Mouse (Mus musculus) embryo, embryonic 10 days (tissue): Measurements from ENCODE around the gene Zfp507.

Source experiments
- DNase-seq: peaks from one replicate; pipeline ENCODE4 v3.0.0-alpha.2; 2015; ENCODE audit warnings: low spot score

Zfp507 gene

DNA sequence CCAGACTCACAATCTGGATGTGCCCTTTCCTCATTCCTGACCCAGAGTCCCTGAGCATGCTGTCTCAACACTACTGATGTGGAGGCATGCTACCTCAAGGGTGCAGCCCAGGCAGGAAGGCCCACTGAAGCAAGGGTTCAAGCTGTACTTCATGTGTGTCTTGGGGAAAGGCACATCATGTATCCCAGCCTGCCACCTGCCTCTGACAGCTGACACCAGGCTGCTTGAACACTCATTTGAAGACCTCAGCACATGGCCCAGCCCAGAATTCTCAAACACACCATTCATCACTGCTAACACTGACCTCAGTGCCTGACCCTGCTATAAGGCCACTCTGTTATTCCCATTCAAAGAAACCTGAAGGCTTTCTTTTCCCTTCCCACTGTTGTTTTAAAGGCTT, 20.6 kb downstream of the Zfp507 start:
- no peak for DNase-seq

DNA sequence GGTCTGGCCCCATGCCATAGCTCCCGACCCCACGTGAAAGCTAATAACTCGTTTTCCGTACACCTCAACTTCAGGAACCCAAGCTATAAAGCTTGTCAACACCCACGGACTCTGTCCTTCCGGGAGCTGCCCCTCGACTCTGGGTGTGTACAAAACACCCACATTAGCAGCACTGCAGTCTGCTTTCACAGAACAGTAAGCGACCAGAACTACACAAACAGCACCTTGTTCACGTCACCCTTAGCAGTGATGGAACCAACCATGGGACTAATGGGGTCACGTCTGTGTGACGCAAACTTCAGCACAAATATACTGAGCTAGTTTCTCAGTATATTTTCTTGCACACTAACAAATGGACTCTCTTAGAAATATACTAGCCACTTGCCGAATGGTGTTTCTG, 28.7 kb downstream of the Zfp507 start:
- DNase-seq: no peak

DNA sequence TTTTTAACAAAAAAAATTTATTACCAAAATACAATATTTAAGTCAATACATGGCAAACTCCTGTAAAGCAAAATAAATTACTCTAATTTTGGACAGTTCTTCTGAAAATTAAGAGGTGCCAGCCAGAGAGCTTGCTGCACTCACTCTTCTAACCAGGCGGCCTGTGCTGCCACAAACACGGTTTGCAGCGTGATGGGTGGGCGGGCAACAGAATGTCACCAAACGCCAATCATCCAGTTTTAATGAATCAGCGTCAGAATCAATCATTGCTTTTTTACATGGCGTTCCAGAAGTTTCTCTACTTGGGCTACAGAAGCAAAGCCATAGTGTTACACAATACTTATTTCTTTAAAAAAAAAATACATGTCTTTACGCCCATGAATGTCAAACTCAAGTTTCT, 30.5 kb downstream of the Zfp507 start:
- no peak for DNase-seq

DNA sequence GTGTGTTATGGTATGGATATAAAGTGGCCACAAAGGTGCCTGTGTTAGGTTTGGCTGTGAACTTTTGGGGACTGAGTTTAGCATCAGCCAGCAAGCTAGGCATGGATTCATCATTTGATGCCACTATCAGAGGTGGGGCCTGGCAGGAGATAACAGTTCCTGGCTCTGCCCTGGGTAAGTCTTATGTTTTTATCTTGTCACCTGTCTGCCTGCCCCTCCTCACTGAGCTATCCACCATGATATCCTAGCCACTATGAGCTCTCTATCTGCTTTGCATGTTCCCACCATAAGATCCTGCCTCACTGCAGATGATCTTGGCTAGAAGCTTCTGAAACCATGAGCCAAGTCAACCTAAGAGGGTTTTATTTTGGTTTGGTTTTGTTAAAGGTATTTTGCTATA, 31.7 kb downstream of the Zfp507 start:
- no peak for DNase-seq

DNA sequence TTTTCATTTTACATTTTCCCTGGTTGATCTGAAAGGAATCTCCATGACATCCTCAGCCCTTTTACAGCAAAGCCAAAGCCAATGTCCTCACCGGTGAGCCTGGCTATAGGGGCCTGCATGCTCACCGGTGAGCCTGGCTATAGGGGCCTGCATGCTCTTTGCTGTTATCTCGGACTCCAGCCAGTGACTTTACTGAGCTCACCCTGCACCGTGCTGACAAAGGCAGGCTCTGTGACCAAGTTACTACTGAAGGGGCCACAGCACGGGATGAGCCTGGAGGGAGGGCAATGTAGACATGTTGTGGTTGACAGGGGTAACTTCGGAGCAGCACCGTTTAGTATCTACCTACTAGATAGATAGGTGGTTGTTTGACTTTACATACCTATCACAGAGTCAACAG, 32.7 kb downstream of the Zfp507 start:
- DNase-seq: no peak

DNA sequence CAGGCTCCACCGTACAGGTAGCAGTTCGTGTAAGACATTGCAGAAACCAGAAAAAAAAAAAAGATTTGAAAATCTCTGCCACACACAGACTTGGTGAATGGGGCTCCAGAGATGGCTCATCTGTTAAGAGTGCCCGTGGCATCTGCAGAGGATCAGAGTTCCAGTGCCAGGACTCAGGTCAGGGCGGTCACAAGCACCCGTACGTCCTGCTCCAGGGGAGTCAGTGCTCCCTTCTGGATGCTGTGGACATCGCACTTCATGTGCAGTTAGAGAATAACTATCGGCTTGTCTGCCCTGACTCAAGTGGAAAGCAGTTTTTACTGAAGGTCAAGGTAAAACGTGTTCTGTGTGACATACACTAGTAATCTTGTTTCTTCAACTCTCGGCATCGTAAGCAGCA, 38.3 kb downstream of the Zfp507 start:
- no peak for DNase-seq

DNA sequence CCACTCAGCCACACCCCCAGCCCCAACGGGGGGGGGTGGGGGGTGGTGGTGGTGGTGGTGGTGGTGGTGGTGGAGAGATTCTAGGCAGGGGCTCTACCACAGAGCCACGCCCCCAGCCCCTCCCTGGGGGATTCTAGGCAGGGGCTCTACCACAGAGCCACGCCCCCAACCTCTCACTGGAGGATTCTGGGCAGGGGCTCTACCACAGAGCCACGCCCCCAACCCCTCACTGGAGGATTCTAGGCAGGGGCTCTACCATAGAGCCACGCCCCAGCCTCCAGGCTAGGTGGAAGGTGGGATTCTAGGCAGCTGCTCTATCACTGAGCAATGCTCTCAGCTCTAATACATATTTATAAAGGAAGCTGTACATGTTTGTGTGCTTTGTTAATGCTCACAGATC, 41.0 kb downstream of the Zfp507 start:
- DNase-seq: no peak

DNA sequence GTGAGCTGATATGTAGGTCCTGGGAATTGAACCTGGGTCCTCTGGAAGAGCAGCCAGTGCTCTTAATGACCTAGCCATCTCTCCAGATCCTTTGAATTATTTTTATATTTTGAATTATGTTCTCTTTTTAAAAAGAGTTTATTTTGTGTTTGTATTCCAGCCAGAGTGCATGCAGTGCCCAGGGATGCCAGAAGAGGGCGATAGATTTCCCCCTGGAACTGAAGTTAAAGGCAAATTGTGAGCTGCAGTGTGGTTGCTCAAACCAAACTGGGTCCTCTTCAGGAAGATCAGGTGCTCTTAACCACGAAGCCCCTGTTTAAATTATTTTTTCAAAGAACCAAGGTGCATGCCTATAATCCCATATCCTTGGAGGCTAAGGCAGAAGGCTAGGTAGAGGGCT, 43.2 kb downstream of the Zfp507 start:
- no peak for DNase-seq

DNA sequence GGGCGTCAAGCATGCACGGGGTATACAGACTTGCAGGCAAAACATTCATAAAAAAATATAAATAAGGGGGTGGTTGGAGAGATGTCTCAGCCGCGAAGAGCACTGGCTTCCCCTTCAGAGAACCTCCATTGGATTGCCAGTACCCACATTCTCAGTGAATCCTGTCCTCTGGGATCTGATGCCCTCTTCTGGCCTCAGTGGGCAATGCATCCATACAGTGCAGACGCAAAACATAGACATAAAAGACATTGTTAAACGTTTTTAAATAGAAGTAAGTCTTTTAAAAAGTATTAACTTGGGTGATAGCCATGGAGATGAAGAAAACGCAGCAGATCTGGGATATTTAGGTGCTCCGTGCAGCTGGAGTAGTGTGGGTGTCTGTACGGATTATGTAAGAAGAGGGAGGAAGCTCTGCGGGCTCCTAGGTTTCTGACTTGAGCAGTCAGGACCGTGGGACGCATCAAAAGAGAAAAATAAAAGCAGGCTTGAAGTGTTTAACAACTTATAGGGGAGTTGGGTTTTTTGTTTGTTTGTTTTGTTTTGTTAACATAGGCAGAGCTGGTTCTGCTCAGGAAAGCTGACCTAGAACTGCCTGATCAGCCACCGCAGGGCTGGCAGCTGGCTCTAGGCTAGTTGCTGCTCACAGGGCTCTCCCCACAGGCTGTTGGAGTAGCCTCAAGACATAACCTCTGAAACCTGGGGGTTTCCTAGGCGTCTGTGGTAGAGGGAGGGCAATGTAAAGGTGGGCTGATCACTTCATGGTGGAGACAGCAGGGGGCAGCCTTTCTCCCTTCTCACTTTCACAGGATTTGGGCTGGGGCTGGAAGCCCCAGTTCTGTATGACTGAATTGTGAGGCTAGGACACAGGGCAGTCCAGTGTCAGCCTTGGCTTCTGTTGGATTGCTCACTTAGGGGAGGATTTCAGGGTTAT, 46.0 kb downstream of the Zfp507 start:
- DNase-seq: peak; percentile 33

DNA sequence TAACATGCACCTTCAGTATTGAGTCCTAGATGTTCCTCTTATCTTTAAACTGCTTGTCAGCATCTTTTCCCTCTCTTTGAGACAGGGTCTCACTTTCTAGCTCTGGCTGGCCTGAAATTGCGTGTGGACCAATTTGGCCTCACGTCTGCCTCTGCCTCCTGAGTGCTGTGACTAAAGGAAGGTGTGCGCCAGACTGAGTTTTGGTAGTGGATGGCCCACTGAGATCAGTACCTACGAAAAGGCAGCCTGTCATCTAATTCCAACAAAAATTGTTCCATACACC, 48.0 kb downstream of the Zfp507 start:
- DNase-seq: no peak

DNA sequence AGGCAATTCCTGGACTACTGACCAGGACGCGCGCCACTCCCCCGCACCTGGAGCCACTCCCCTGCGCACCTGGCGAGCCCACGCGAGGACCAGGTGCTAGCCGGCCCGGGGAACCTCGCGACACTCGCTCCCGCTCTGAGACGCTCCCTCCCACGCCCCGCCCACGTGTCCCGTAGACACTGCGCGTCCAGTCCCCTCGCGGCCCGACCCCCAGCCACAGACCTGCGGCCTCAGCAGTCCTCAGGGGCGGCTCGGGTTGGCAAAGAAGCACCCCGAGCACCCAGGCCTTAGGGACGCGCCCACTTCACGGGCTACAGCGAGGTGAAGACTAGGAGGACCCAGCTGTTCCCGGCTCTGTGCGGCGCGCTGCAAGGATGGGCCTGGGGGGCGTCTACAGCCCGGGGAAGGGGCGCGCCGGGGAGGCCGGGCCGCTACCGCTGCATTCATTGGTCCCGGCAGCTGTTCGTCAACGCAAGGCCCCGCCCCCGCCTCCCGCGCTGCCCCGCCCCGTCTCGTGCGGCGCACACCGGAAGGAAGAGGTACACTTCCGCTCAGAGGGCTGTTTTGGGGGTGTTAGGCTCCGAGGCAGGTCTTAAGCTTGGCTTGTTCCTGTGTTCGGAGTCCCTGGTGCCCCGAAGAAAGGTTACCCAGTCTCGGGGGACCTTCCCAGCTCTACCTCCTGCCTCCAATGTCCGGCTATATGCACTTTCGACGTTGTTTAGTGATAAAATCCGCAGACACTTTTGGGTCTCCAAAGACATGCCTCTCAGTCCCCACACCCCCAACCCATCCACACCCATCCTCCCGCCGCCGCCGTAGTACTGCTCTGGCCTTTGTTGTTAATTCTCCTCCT, 48.5 kb downstream of the Zfp507 start, which contains the start of gene Dpy19l3:
Gene Dpy19l3, minus strand, starts transcription at position 422 of the 853 bp plus-strand sequence.
- DNase-seq: peak; percentile 86

DNA sequence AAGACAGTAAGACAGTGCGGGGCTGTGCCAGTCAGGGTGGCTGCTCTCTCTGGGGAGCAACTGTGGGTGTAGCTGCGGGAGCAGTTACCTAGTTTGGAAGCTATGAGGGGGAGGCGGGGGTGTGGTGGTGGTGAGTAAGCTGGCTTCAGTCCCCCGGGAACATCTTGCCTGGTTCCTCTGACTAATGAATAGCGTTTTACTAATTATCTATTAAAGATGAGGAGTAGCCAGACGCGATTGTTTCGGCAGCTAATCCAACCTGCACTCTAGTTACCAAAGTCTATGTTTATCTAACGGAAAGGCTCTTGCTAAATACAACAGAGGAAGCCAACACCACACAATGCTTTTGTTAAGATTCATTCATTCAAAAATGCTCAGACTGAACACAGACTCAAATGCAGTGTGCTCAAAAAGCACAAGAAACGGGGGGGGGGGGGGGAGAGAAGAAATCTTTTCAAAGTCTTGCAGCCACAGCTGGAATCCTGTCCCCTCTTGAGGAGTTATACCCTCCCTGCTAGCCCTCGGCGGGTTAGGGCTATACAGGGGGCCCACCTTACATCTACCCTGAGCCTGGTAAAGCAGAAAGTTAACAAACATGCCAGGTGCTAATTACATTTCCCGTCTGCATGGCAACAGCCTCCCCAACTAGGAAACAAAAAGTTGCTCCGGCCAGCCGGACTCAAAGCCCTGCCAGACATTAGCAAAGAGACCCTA, 49.3 kb downstream of the Zfp507 start:
- DNase-seq: no peak

DNA sequence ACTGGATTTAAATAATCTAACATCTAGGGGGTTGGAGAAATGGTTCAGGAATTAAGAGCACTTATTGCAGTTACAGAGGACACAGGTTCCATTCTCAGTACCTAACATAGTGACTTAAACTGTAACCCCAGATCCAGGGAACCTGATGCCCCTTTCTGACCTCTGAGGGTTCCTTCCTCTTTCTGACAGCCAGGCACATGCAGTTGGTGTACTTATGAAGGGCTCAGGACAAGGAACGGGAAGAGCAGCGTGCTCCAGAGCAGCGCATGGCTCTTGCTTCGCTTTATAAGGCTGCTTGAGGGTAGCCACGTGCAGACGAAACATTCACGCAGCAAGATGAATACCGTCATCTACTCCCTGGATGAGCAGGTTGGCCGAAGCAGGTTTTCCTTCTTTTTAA, 51.9 kb downstream of the Zfp507 start:
- no peak for DNase-seq

DNA sequence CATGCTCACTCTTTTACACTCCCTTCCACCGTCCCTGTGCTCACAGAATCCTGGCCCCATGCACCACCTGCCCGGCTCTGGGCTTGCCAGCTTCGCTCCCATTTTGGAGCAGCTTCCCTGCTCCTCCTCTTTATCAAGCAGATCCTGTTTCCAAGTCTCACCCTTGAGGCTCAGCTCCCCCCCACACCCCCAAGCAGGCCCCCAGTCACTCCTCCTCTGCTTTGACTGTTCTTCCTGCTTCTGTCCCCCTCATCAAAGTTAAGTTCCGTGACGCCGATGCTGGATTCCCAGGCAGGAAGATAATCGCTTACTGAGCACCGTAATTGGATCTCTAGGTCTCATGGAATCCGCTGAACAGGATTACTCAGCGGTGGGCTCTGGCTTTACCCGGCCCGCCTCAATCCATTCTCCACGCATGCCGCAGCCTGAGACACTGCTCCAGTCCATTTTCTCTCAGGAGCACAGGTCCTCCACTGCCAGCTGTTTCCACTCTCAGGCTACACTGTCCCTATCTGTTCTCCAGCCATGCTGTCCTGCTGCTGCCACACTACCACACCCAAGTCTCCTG, 55.3 kb downstream of the Zfp507 start:
- peak; percentile 42 for DNase-seq

DNA sequence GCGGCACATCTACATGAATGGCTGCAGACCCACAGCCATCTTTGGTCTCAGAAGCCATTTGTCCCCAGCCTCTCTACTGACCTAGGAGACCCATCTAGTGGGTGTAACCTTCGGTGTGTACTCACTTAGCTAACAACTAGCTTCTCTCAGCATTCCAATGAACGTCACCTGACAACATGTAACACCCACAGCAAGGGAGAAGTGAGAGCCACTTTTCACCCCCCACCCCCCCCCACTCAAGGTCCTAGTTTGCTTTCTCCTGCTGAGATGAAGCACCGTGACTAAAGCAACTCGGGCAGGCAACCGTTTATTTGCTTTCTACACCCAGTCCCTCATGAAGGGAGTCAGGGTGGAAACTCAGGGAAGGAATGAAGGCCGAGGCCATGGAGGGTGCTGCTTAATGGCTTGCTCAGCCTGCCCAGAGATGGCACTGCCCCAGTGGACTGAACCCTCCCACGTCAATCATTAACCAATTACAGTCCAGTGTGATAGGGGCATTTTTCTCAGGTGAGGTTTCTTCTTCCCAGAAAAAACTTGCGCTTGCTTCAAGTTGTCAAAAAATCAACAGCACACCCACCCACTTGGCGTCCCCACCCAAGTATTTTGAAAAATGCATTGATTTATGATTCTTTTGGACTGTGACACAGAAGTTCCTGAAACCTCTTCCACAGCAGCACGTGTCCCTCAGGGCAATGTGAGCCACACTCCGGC, 56.0 kb downstream of the Zfp507 start:
- DNase-seq: no peak

DNA sequence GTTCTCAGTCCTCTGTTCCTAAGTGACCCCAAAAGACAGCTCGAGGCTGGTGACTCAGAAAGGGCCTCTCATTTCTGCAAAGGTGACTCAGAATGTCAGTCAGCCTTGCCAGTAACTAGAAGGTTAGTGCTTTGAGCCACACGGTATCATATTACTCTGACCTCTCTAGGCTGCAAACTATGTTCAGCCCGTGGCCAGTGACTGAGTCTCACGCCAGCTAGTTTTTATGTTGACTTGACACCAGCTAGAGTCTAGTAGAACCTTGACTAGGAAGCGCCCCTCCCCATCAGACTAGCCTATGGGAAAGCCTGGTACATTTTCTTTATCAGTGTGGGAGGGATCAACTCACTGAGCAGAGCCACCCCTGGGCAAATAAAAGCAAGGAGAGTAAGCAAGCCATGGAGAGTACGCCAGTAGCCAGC, 57.5 kb downstream of the Zfp507 start:
- peak; percentile 6 for DNase-seq

DNA sequence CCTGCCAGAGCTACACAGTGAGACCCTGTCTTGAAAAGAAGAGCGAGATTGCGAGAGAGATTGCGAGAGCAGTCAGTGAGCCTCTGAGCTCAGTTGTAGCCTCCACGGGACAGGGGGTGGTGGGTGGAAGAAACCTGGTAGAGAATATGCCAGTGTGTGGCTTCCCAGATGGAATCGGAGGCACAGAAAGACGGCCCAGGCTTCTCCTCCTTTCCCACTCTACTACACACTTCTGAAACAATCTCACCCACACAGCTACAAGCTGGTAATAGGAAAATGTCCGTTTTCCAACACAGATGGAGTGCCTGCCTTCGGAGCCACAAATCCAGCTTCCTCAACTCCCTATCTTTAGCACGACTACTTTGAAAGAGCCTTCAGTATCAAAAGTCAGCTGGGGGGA, 58.0 kb downstream of the Zfp507 start:
- DNase-seq: no peak

DNA sequence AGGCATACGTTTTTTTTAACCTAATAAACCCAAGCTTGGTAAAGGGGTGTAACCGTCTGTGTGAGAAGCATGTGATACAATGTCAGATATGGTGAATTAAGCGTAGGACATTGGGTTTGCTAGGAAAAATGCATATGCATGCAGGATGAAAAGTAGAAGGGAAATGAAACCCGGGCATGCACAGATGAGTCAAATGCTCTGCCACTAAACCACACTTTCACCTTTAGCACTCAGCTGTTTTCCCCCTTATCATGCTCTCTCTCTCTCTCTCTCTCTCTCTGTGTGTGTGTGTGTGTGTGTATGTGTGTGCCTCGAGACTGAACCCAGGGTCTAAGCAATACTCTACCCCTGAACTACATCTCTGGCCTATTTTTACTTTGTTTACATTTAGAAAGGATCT, 60.5 kb downstream of the Zfp507 start:
- DNase-seq: no peak

DNA sequence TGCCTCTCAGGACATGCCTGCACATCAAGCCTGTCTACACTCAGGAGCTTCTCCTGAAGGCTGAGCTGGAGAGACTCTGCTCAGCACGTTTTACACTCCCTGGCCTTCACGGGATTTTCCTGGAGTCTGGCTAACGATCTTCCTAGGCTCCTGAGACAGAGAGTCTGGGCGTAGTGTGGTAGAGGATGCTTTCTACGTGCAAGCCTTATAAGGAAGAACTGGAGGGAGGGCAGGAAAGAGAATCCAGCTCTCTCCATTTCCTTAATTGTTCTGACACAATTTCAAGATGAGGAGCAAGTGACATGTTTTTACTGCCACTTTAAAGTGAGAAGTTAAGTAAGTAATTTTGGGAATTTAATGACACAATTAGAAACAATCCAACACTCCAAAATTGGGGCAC, 60.9 kb downstream of the Zfp507 start:
- no peak for DNase-seq

DNA sequence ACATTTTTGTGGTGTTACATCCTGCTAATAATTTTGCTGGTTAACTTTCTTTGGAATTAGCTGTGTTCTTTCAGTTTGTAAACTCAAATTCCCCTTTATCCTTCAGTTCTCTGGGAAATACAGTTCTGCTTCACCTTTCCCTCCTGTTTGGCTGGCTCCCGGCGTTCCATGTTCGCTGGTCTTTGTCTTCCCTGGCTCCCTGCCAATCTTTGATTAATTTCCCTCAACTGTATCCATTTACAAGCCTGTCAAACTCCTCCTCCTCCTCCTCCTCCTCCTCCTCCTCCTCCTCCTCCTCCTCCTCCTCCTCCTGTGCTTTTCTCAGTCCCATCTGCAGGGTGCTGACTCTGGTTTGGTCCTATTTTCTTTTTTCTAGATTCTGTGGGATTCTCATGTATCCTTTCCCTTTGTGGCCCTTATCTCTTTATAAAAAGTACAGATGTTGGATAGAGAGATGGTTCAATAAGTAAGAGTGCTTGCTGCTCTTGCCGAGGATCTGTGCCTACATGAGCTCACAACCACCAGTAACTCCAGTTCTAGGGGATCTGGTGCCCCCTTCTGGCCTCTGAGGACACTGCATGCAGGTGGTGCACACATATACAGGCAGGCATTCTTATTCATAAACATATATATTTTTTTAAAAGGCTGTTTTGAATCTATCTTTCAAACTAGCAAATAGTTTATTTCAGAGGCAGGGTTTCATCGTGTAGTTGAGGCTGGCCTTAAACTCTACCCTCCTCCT, 62.1 kb downstream of the Zfp507 start:
- DNase-seq: peak; percentile 56

DNA sequence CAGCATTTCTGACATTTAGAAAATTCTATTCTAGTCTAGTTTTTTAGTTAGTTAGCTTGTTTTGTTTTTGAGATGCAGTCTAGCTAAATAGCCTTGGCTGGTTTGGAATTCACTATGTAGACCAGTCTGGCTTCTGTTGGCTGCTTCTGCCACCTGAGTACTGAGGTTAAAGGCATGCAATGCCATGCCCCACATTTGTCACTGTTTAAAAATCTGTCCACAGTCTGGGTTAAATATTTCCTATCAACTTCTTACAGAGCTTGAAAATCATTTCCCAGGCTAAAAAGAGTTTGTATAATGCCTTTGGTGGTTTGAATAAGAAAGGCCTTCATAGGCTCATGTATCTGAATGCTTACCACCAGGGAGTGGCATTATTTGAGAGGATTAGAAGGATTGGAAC, 63.9 kb downstream of the Zfp507 start:
- DNase-seq: no peak
